Mouse (Mus musculus): ENCODE results near the gene Abcg8. TPM values are rescaled to one million over a fixed set of nuclear protein-coding genes. Genes with fewer than 3 reads are reported as not detected.

Abcg8 gene
- polyA plus RNA-seq (2015; fragmentation: Nextera tagmentation; extraction: Ambion mirVana): 0.08 TPM in 1 of 2 replicates, not detected in the other

GRCm38 (mm10) chr17:84675951-84676366 is at the start of gene Abcg8:
Abcg8 (plus strand) TSS chr17:84676302.
- Histone ChIP-seq H3K27ac (replicated peaks) (no peak within 1 kb of the TSS), H3K4me1 (peaks cover 7% of the 10 kb centered on the region), H3K27me3 (replicated peaks) (peaks cover 11% of the 10 kb centered on the region), H3K4me2 (peak within 1 kb of the TSS; percentile 61), H3K9ac (replicated peaks) (no peak within 1 kb of the TSS), H3K36me3 (no peaks in the 10 kb centered on the region), H3K4me3 (replicated peaks) (peak within 1 kb of the TSS; percentile 31), H3K9me3 (replicated peaks) (no peaks in the 10 kb centered on the region)
- peak; percentile 35; the same call in 1 of the 2 replicates for ATAC-seq (ENCODE audit: low FRiP score)
- 3% methylated on average over 24 of the region's 24 CpGs for WGBS

- Histone ChIP-seq H3K4me1 (peaks cover 12% of the 10 kb centered on the region), H3K36me3 (no peaks in the 10 kb centered on the region), H3K9ac (replicated peaks) (peak overlapping the region; percentile 70), H3K4me2 (peak overlapping the region; percentile 73), H3K9me3 (replicated peaks) (no peaks in the 10 kb centered on the region), H3K27me3 (replicated peaks) (no peaks in the 10 kb centered on the region), H3K27ac (replicated peaks) (peak overlapping the region; percentile 85), H3K4me3 (replicated peaks) (peak overlapping the region; percentile 70)
- peak; percentile 79; the same call in 1 of the 2 replicates for ATAC-seq (ENCODE audit: low FRiP score)
- WGBS: 38% methylated on average over 9 of the region's 9 CpGs
These were observed 49.2 kb upstream of the Abcg8 start for GRCm38 (mm10) chr17:84626857-84627305.

- 82% methylated on average over 10 of the region's 10 CpGs for WGBS
- Histone ChIP-seq H3K9ac (replicated peaks) (no peak overlapping the region), H3K36me3 (no peaks in the 10 kb centered on the region), H3K27me3 (replicated peaks) (no peaks in the 10 kb centered on the region), H3K9me3 (replicated peaks) (no peaks in the 10 kb centered on the region), H3K27ac (replicated peaks) (no peak overlapping the region), H3K4me1 (peaks cover 12% of the 10 kb centered on the region), H3K4me3 (replicated peaks) (no peak overlapping the region), H3K4me2 (0 out of 2 replicates have a peak overlapping the region, but pooled peaks have one; percentile 73)
- no peak for ATAC-seq (ENCODE audit: low FRiP score)
These were observed 48.4 kb upstream of the Abcg8 start for GRCm38 (mm10) chr17:84627721-84628120.

- H3K9me3 ChIP-seq (replicated peaks): no peaks in the 10 kb centered on the region
- WGBS: 92% methylated on average over 9 of the region's 9 CpGs
- peaks cover 12% of the 10 kb centered on the region for H3K4me1 ChIP-seq
- ATAC-seq (ENCODE audit: low FRiP score): no peak
- no peak overlapping the region for H3K4me3 ChIP-seq (replicated peaks)
- no peaks in the 10 kb centered on the region for H3K27me3 ChIP-seq (replicated peaks)
- H3K27ac ChIP-seq (replicated peaks): no peak overlapping the region
- H3K9ac ChIP-seq (replicated peaks): no peak overlapping the region
- H3K4me2 ChIP-seq: no peak overlapping the region
- no peaks in the 10 kb centered on the region for H3K36me3 ChIP-seq
These were observed 47.5 kb upstream of the Abcg8 start for GRCm38 (mm10) chr17:84628611-84629010.

- no peak overlapping the region for H3K4me2 ChIP-seq
- H3K27me3 ChIP-seq (replicated peaks): no peaks in the 10 kb centered on the region
- H3K9ac ChIP-seq (replicated peaks): no peak overlapping the region
- no peak for ATAC-seq (ENCODE audit: low FRiP score)
- H3K27ac ChIP-seq (replicated peaks): no peak overlapping the region
- WGBS: 78% methylated on average over 6 of the region's 6 CpGs
- H3K4me3 ChIP-seq (replicated peaks): no peak overlapping the region
- peaks cover 14% of the 10 kb centered on the region for H3K4me1 ChIP-seq
- H3K36me3 ChIP-seq: no peaks in the 10 kb centered on the region
- H3K9me3 ChIP-seq (replicated peaks): no peaks in the 10 kb centered on the region
These were observed 44.3 kb upstream of the Abcg8 start for GRCm38 (mm10) chr17:84631836-84632235.

- no peak overlapping the region for H3K4me2 ChIP-seq
- ATAC-seq (ENCODE audit: low FRiP score): no peak
- 0 out of 2 replicates have a peak, but pooled peaks cover 4% of the 10 kb centered on the region for H3K4me1 ChIP-seq
- no peaks in the 10 kb centered on the region for H3K9me3 ChIP-seq (replicated peaks)
- H3K36me3 ChIP-seq: no peaks in the 10 kb centered on the region
- H3K4me3 ChIP-seq (replicated peaks): no peak overlapping the region
- H3K27me3 ChIP-seq (replicated peaks): no peaks in the 10 kb centered on the region
- no peak overlapping the region for H3K27ac ChIP-seq (replicated peaks)
- H3K9ac ChIP-seq (replicated peaks): no peak overlapping the region
- WGBS: 82% methylated on average over 13 of the region's 13 CpGs
These were observed 42.7 kb upstream of the Abcg8 start for GRCm38 (mm10) chr17:84633443-84633842.

- H3K9me3 ChIP-seq (replicated peaks): no peaks in the 10 kb centered on the region
- WGBS: 67% methylated on average over 8 of the region's 8 CpGs
- H3K36me3 ChIP-seq: no peaks in the 10 kb centered on the region
- no peak overlapping the region for H3K9ac ChIP-seq (replicated peaks)
- no peak for ATAC-seq (ENCODE audit: low FRiP score)
- no peak overlapping the region for H3K4me2 ChIP-seq
- H3K4me3 ChIP-seq (replicated peaks): no peak overlapping the region
- H3K27me3 ChIP-seq (replicated peaks): no peaks in the 10 kb centered on the region
- no peak overlapping the region for H3K27ac ChIP-seq (replicated peaks)
- H3K4me1 ChIP-seq: 0 out of 2 replicates have a peak, but pooled peaks cover 4% of the 10 kb centered on the region
These were observed 39.8 kb upstream of the Abcg8 start for GRCm38 (mm10) chr17:84636328-84636727.

- WGBS: 93% methylated on average over 6 of the region's 6 CpGs
- no peaks in the 10 kb centered on the region for H3K27me3 ChIP-seq (replicated peaks)
- no peak overlapping the region for H3K4me2 ChIP-seq
- H3K36me3 ChIP-seq: no peaks in the 10 kb centered on the region
- H3K9ac ChIP-seq (replicated peaks): no peak overlapping the region
- 0 out of 2 replicates have a peak, but pooled peaks cover 4% of the 10 kb centered on the region for H3K4me1 ChIP-seq
- no peak overlapping the region for H3K4me3 ChIP-seq (replicated peaks)
- ATAC-seq (ENCODE audit: low FRiP score): no peak
- H3K9me3 ChIP-seq (replicated peaks): no peaks in the 10 kb centered on the region
- H3K27ac ChIP-seq (replicated peaks): no peak overlapping the region
These were observed 38.1 kb upstream of the Abcg8 start for GRCm38 (mm10) chr17:84637971-84638370.

- Histone ChIP-seq H3K4me2 (no peak overlapping the region), H3K27me3 (replicated peaks) (no peaks in the 10 kb centered on the region), H3K27ac (replicated peaks) (no peak overlapping the region), H3K9me3 (replicated peaks) (no peaks in the 10 kb centered on the region), H3K9ac (replicated peaks) (no peak overlapping the region), H3K36me3 (no peaks in the 10 kb centered on the region), H3K4me1 (0 out of 2 replicates have a peak, but pooled peaks cover 4% of the 10 kb centered on the region), H3K4me3 (replicated peaks) (no peak overlapping the region)
- ATAC-seq (ENCODE audit: low FRiP score): no peak
- WGBS: 60% methylated on average over 10 of the region's 10 CpGs
These were observed 36.2 kb upstream of the Abcg8 start for GRCm38 (mm10) chr17:84639796-84640378.

- no peak overlapping the region for H3K27ac ChIP-seq (replicated peaks)
- no peaks in the 10 kb centered on the region for H3K36me3 ChIP-seq
- H3K27me3 ChIP-seq (replicated peaks): no peaks in the 10 kb centered on the region
- WGBS: 38% methylated on average over 3 of the region's 3 CpGs
- H3K9me3 ChIP-seq (replicated peaks): no peaks in the 10 kb centered on the region
- H3K4me1 ChIP-seq: no peaks in the 10 kb centered on the region
- H3K9ac ChIP-seq (replicated peaks): no peak overlapping the region
- H3K4me2 ChIP-seq: no peak overlapping the region
- ATAC-seq (ENCODE audit: low FRiP score): no peak
- H3K4me3 ChIP-seq (replicated peaks): no peak overlapping the region
These were observed 34.2 kb upstream of the Abcg8 start for GRCm38 (mm10) chr17:84641893-84642292.

GRCm38 (mm10) chr17:84642324-84642723 is 33.8 kb upstream of the Abcg8 start:
- Histone ChIP-seq H3K36me3 (no peaks in the 10 kb centered on the region), H3K9me3 (replicated peaks) (no peaks in the 10 kb centered on the region), H3K4me1 (no peaks in the 10 kb centered on the region), H3K27ac (replicated peaks) (no peak overlapping the region), H3K9ac (replicated peaks) (no peak overlapping the region), H3K27me3 (replicated peaks) (no peaks in the 10 kb centered on the region), H3K4me2 (no peak overlapping the region), H3K4me3 (replicated peaks) (no peak overlapping the region)
- 88% methylated on average over 9 of the region's 9 CpGs for WGBS
- no peak for ATAC-seq (ENCODE audit: low FRiP score)

- Histone ChIP-seq H3K4me2 (no peak overlapping the region), H3K27ac (replicated peaks) (no peak overlapping the region), H3K27me3 (replicated peaks) (no peaks in the 10 kb centered on the region), H3K9ac (replicated peaks) (no peak overlapping the region), H3K36me3 (0 out of 2 replicates have a peak, but pooled peaks cover 2% of the 10 kb centered on the region), H3K9me3 (replicated peaks) (no peaks in the 10 kb centered on the region), H3K4me3 (replicated peaks) (no peak overlapping the region), H3K4me1 (no peaks in the 10 kb centered on the region)
- WGBS: 65% methylated on average over 16 of the region's 16 CpGs
- no peak for ATAC-seq (ENCODE audit: low FRiP score)
These were observed 31.6 kb upstream of the Abcg8 start for GRCm38 (mm10) chr17:84644292-84645050.
